Mouse (Mus musculus): Measurements from ENCODE around the gene Ccdc127.

The Ccdc127 gene

DNA sequence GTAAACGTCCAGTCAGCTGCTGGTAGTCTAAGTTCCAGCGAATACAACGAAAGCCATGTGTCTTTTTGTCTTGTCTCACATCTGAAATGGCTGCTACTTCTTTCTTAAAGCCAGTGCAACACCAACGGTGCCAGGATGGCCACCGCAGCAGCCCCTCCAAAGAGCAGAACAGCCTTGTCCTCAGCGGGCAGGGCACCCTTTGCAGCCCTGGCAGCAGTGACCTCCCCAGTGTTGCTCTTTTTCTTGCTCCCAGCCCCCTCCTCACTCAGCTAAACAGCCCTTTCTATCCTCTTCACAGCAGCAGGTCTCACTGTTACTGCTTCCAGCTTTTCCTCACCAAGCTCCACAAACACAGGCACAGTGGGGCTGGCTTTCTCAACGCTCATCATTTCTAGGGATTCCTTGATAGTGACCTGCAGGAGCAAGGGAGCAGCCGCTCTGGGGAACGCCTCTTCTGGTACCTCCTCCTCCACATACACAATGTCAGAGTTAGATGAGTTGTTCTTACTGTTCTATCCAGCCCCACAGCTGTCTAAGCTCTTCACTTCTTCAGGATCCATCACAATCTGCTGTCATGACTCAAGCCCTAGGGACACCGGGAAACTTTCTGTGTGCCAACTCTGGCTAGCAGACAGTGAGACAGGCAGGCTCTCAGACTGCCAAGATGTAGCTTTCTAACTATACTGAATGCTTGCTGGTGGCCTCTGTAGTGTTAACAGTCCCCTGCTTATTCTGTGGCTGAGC is 31.6 kb downstream of the Ccdc127 start:
- in situ Hi-C loops (cut with MboI; ENCODE audit: low pct_unique_long_range_greater_than_20kb in 1 of 2, low sequenced_read_pairs in 2 of 2, unreplicated experiment in 1 of 2), result no loop called here

DNA sequence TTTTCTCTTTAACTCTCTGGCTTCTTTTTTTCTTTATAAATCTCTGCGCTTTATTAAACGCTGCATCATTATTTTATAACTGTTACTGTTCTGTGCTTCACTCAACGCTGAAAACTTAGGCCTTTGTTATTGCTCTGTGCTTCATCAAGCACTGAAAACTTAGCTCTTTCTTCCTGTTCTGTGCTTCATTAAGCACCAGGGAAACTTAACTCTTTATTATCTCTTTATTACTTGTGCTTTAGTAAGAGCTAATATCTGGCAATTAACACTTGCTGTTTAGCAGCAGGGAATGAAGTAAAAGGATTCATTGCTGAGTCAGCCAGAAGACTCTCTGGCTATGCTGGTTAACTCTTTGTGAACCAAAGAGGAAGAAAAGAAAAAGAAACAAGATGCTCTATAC is 32.2 kb downstream of the Ccdc127 start:
- in situ Hi-C loops (cut with MboI; ENCODE audit: low pct_unique_long_range_greater_than_20kb in 1 of 2, low sequenced_read_pairs in 2 of 2, unreplicated experiment in 1 of 2), result no loop called here

DNA sequence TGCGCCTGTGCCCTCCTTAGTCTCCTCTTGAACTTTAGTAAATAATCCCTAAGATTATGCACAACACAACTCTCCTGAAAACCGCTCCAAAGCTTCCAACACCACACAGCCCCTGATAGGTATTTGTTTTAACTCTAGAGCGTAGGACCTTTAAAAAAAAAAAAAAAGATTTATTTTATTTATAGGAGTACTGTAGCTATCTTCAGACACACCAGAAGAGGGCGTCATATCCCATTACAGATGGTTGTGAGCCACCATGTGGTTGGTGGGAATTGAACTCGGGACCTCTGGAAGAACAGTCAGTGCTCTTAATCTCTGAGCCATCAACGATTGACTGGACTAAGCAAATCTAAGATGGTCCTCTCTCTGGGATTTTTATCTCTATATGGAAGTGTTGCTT is 39.6 kb downstream of the Ccdc127 start:
- in situ Hi-C loops (cut with MboI; ENCODE audit: low pct_unique_long_range_greater_than_20kb in 1 of 2, low sequenced_read_pairs in 2 of 2, unreplicated experiment in 1 of 2), result no loop called here

DNA sequence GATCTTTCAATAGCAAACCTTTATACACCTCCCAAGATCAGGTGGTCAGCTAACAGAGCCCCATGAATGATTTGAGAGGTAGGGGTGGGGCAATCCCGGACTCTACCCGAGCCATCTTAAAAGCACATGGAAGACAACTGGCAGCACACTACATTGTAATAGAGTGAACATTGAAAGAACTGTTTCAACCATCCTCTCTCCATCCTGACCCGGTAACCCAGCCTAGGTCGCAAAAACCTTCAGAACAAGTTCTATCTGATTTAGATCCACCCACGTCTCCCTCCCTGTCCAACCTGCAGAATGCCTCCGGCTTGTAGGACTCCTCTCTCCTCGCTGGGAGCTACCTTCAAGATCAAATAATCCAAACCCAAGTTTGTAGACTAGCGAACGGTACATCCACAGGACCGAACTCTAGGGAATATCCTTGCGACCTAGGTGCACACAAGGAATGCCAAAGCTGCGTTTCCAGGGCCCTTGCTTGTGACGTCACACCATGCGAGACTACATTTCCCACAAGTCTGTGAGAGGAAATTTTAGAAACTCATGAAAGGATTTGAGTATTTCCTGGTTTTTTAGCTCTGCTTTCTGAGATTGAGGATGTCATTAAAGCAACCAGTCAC is 40.4 kb downstream of the Ccdc127 start, which contains the start of gene Zfp72:
Zfp72 (minus strand) TSS at position 466 of the 620 bp plus-strand sequence.
- in situ Hi-C loops (cut with MboI; ENCODE audit: low pct_unique_long_range_greater_than_20kb in 1 of 2, low sequenced_read_pairs in 2 of 2, unreplicated experiment in 1 of 2), result no loop called here

DNA sequence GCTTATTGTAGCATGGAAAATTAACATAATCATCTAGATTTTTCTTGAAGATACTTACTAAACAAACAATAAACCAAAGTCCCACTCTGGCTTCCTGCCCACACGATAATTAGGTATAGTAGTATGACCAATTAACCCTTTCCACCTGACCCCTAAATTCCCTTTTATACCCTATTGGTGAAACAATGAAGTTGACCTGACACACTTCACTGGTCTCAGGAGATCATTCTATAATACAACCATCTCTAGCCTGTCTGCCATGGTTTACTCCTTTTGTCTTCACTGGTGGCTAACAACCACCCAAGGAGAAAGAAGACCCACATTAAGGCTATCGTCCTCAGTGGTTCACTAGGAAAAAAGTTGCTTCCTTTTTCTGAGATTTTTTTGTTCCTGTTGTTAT is 41.0 kb downstream of the Ccdc127 start:
- in situ Hi-C loops (cut with MboI; ENCODE audit: low pct_unique_long_range_greater_than_20kb in 1 of 2, low sequenced_read_pairs in 2 of 2, unreplicated experiment in 1 of 2), result no loop called here

DNA sequence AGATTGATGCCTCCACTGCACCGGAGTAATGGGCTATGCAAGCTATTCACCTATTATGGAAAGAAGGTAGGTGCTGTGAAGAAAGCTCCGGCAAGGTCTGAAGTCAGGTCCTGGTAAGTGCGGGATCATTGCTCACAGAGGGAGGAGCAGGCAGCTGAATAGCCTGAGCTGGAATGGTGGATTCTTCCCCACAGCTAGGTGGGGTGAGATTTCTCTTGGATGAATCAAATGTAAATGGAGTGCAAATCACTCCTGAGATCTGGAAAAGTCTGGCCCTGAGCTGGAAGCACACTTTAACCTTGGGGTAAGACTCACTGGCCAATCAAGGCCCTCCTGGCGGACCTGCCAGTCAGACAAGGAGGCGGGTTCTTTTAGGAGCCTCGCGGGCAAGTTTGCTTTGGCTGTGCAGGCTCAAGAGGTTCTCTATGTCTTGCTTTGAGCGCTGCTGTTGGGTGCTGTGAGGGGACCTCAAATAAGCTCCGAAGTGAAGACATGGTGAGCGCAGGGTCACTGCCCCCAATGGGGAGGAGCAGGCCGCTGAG is 49.3 kb downstream of the Ccdc127 start, which contains the start of gene Ftl1-ps1:
Ftl1-ps1 (plus strand) TSS at position 397 of the 542 bp plus-strand sequence.
- in situ Hi-C loops (cut with MboI; ENCODE audit: low pct_unique_long_range_greater_than_20kb in 1 of 2, low sequenced_read_pairs in 2 of 2, unreplicated experiment in 1 of 2), result no loop called here
